Mouse (Mus musculus) liver, embryonic 13.5 days (tissue): Measurements from ENCODE around the gene Grik3. TPM values are rescaled to one million over a fixed set of nuclear protein-coding genes. Genes with fewer than 3 reads are reported as not detected.

Experiments used
- ATAC-seq: fragments of 200-750 bp; cut with Nextera tagmentation; 2 replicates; pipeline ENCODE4 v1.8.0; 2017; ENCODE audit warnings: low read depth, mild to moderate bottlenecking, moderate number of reproducible peaks, moderate library complexity
- DNase-seq: peaks from one replicate; pipeline ENCODE4 v3.0.0; 2022
- H3K27ac ChIP-seq: fragments of 300-500 bp; sonication (generic); 2 replicates; pipeline ENCODE4 v1.5.1; 2015; ENCODE audit warnings: moderate library complexity, mild to moderate bottlenecking, inconsistent platforms
- H3K27me3 ChIP-seq: fragments of 300-500 bp; sonication (generic); 2 replicates; pipeline ENCODE4 v1.6.1; 2015; ENCODE audit warnings: mild to moderate bottlenecking, inconsistent platforms
- H3K36me3 ChIP-seq: fragments of 300-500 bp; sonication (generic); 2 replicates; pipeline ENCODE4 v1.6.1; 2015; ENCODE audit warnings: mild to moderate bottlenecking, inconsistent platforms
- H3K4me1 ChIP-seq: fragments of 300-500 bp; sonication (generic); replicated peaks from 2 replicates; pipeline ENCODE4 v1.6.1; 2015; ENCODE audit warnings: inconsistent platforms
- H3K4me2 ChIP-seq: fragments of 300-500 bp; sonication (generic); 2 replicates; pipeline ENCODE4 v1.6.1; 2015; ENCODE audit warnings: inconsistent platforms, mild to moderate bottlenecking, moderate library complexity
- H3K4me3 ChIP-seq: fragments of 300-500 bp; sonication (generic); replicated peaks from 2 replicates; pipeline ENCODE4 v1.5.1; 2015; ENCODE audit warnings: mild to moderate bottlenecking, inconsistent platforms
- H3K9ac ChIP-seq: fragments of 300-500 bp; sonication (generic); 2 replicates; pipeline ENCODE4 v1.6.1; 2015; ENCODE audit warnings: mild to moderate bottlenecking, inconsistent platforms
- H3K9me3 ChIP-seq: fragments of 300-500 bp; sonication (generic); replicated peaks from 2 replicates; pipeline ENCODE4 v1.6.1; 2016; ENCODE audit warnings: inconsistent platforms
- WGBS: fragments of 180-500 bp; shearing (Covaris S2); methylation state at CpG from one replicate; pipeline ENCODE4 v1.1.7; 2015; ENCODE audit not compliant: insufficient replicate concordance; 5-methylcytosine and 5-hydroxymethylcytosine counted together
- polyA plus RNA-seq: library from polyadenylated mRNA; unstranded; fragments of >200 nt; fragmentation: Nextera tagmentation; extraction: Ambion mirVana; gene quantifications from 2 replicates; pipeline ENCODE4 v1.2.1, GENCODE M21; 2015

Gene Grik3
- polyA plus RNA-seq, 1 experiment from 2014 or later, result 0.01 TPM

DNA sequence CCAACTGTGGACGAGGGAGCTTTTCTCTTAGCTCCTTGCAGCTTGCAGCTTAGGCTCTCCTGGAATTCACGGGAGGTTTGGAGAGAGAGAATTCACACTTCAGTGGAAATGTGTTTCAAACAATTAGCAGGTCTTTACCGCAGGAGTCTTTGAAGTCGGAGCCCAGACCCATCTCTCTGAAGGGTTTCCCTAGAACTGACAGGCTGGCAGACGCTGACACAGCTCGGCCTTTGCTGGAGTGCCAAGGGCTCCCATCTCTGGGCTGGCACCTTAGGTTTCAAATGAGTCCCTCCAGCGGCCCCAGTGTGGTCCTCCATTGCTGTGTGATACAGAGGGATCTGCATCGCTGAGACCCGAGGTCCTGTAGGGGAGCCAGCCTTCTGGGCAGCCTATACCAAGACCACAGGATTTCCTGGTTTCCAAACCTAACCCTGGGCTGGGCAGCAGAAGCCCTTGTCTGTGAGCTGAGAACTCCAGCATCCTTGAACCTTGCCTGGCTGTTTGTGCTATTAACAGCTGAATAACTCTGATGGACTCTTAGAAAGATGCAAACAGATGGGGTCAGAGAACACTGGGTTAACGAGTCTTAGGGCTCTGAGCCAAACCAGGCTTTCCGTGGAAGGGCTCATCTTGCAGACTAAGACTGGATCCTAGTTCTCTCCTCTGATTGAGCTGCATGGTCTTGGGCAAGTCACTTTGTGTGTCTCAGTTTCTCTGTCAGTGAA lies 83.6 kb downstream of the Grik3 start:
- Histone ChIP-seq H3K9ac (no peak overlapping the region), H3K27ac (no peak overlapping the region), H3K9me3 (no peaks in the 10 kb centered on the region), H3K27me3 (peaks cover 20% of the 10 kb centered on the region), H3K36me3 (no peaks in the 10 kb centered on the region), H3K4me2 (no peak overlapping the region), H3K4me3 (no peak overlapping the region), H3K4me1 (no peaks in the 10 kb centered on the region)
- no peak for DNase-seq
- no peak for ATAC-seq
- WGBS, result 9% methylated on average over 11 of the region's 11 CpGs

DNA sequence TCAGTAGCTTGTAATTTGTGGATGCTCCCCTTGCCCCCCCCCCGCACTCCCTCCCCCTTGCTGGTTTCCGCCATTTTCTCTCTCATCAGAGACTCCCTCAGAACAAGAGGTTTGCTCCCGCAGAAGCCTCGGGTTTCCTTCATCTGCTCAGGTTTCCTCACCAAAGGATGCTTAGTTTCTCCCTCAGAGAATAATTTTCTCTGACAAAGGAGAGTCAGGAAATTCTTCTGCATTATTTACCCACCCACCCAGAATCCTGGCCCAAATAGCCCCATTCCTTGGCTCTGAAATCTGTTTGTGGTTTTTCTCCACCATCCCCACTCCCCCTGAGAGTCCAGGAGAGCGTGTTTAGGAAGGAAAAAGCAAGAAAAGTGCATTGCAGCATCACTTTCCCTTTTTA lies 89.8 kb downstream of the Grik3 start:
- Histone ChIP-seq H3K4me3 (no peak overlapping the region), H3K4me1 (no peaks in the 10 kb centered on the region), H3K9me3 (no peaks in the 10 kb centered on the region), H3K9ac (no peak overlapping the region), H3K36me3 (no peaks in the 10 kb centered on the region), H3K4me2 (no peak overlapping the region), H3K27me3 (no peaks in the 10 kb centered on the region), H3K27ac (no peak overlapping the region)
- 30% methylated on average over 5 of the region's 5 CpGs for WGBS
- ATAC-seq, result no peak
- no peak for DNase-seq

DNA sequence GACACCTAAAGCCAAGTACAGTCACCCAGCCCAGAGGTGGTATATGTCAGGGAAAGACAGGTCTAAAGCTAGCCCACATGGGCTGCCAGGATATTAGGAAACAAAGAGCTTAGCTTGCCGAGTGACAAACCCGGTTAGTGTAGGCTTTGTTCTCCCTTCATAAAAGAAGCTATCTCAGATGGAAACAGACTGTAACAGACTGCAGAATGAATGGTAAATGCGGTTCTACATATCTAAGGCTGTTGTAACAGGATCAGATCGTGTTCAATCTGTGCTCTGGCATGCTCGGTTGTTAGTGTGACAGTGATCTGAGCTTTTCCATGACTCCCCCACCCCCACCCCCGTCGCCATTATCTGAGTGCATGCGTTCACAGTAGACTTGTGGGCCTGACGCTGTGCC lies 92.8 kb downstream of the Grik3 start:
- no peaks in the 10 kb centered on the region; the same call in 1 of the 2 replicates for H3K27me3 ChIP-seq
- no peak overlapping the region for H3K4me2 ChIP-seq
- H3K4me3 ChIP-seq, result no peak overlapping the region
- no peaks in the 10 kb centered on the region for H3K4me1 ChIP-seq
- 64% methylated on average over 9 of the region's 9 CpGs for WGBS
- H3K27ac ChIP-seq, result no peak overlapping the region
- DNase-seq, result no peak
- no peak for ATAC-seq
- H3K9me3 ChIP-seq, result no peaks in the 10 kb centered on the region
- no peaks in the 10 kb centered on the region for H3K36me3 ChIP-seq
- H3K9ac ChIP-seq, result no peak overlapping the region

DNA sequence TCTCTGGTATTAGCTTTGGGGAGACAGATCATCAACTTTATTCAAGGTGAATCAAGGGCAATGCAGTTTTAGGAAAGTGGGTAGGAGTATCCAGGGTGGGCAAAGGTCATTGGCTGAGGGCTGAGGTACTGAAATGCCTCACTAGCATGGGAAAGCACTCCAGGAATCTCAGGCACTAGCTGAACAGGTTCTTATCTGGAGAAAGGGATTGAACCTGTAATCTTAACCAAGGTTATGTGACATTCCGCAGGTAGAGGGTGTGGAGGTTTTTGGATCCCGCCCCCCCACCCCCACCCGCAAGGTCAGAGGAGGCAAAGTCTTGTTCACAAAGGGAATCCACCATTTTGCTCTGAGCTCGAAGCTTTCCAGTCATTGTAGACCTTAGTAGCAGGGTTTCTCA lies 93.4 kb downstream of the Grik3 start:
- H3K4me2 ChIP-seq, result no peak overlapping the region
- no peak overlapping the region for H3K27ac ChIP-seq
- H3K9me3 ChIP-seq, result no peaks in the 10 kb centered on the region
- H3K4me3 ChIP-seq, result no peak overlapping the region
- H3K27me3 ChIP-seq, result peaks cover 2% of the 10 kb centered on the region
- WGBS, result 51% methylated on average over 4 of the region's 4 CpGs
- H3K4me1 ChIP-seq, result no peaks in the 10 kb centered on the region
- H3K36me3 ChIP-seq, result no peaks in the 10 kb centered on the region
- ATAC-seq (no peak), DNase-seq (no peak)
- no peak overlapping the region for H3K9ac ChIP-seq

DNA sequence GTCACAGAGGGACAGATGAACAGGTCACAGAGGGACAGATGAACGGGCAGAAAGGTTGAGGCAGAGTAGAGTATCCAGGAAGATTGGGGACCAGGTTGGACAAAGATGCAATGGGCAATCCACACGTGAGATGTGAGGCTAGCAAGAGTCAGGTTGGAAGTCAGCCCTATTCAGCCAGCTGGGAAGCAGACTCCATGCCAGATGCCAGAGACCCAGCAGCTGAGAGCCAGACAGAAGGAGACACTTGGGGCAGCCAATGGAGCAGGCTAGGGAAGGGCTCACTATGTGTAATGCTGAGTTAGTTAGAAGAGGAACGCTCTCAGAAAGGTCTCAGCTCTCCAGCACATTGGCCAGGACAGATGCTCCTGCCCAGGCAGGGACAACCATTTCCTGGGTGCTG lies 94.2 kb downstream of the Grik3 start:
- WGBS, result 54% methylated on average over 3 of the region's 3 CpGs
- Histone ChIP-seq H3K27ac (no peak overlapping the region), H3K4me3 (no peak overlapping the region), H3K9me3 (no peaks in the 10 kb centered on the region), H3K9ac (no peak overlapping the region), H3K4me1 (no peaks in the 10 kb centered on the region), H3K4me2 (no peak overlapping the region), H3K36me3 (no peaks in the 10 kb centered on the region), H3K27me3 (peaks cover 5% of the 10 kb centered on the region)
- DNase-seq (no peak), ATAC-seq (no peak)

DNA sequence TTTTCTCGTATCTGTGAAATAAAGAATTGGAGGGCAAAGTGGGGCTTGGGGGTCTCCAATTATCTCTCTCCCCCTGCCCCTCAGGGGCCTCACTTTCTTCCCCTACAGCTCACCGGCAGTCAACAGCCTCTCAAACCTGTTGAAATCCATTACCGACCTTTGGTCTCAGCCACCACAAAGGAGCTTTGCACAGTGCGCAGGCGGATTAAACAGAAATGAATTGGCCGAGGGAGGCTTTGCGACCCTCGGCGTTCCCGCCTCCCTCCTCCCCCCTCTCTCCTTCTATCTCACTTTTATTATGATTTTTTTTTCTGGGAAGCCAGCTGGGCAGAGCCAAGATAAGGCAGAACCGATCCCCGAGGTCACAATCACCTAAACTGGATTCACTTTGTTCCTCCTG lies 97.1 kb downstream of the Grik3 start:
- Histone ChIP-seq H3K27ac (no peak overlapping the region), H3K27me3 (peaks cover 5% of the 10 kb centered on the region), H3K4me2 (peak overlapping the region; percentile 19; the same call in 1 of the 2 replicates), H3K36me3 (no peaks in the 10 kb centered on the region), H3K9ac (no peak overlapping the region), H3K4me3 (no peak overlapping the region), H3K9me3 (no peaks in the 10 kb centered on the region), H3K4me1 (no peaks in the 10 kb centered on the region)
- WGBS, result 32% methylated on average over 12 of the region's 12 CpGs
- no peak for ATAC-seq
- no peak for DNase-seq

DNA sequence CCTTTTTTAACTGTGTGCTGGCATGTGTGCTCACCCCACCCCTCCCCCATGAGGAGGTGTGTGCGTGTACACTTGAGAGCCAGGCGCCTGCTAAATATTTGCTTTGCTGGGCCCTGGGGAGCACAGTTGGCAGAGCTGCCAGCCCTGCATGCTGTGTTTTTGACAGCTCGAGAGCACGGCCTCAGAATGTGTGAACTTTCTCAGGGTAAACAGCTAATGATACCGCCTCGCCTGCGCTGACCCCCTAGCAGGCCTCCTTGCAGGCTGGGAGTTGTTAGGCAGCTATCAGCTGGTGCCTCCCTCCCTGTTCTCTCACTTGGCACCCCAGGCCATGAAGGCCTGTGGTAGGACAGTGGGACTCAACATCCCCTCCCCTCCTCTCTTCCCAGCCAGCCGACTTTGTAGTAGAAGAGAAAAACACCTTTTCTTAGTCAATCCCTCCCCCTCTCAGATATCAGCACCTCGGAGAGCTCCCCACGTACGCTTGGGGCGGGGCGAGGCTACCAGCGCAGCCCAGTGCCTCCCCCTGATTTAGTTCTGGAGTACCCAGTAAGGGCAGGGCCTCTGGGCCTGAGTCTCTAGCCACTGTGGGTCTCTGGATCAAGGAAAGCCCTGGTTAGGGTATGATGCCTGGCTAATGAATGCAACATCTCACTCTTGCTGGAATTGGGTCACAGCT lies 99.9 kb downstream of the Grik3 start:
- Histone ChIP-seq H3K9me3 (no peaks in the 10 kb centered on the region), H3K4me1 (no peaks in the 10 kb centered on the region), H3K27ac (no peak overlapping the region), H3K9ac (no peak overlapping the region), H3K36me3 (no peaks in the 10 kb centered on the region), H3K27me3 (peaks cover 5% of the 10 kb centered on the region), H3K4me3 (no peak overlapping the region), H3K4me2 (no peak overlapping the region)
- DNase-seq (no peak), ATAC-seq (no peak)
- WGBS, result 10% methylated on average over 14 of the region's 14 CpGs

DNA sequence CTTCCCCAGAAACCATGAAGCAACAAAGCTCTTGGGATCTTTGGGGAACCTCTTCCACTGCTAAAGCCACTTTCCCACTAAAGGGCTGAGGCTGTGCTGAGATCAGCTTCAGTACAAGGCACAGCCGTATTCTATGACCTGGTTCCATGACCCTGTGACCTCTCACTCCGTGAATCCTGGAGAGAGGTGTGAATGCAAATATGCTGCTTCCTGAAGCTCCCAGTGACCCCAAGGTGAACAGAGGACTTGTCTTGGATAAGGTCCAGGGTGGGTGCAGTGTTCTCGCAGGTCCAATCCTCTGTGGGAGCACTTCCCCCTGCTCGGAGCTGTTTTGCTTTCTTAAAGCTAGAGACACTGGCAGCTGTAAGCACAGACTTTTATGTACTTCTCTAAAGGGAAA lies 102.2 kb downstream of the Grik3 start:
- H3K4me3 ChIP-seq, result no peak overlapping the region
- WGBS, result 29% methylated on average over 4 of the region's 4 CpGs
- DNase-seq (no peak), ATAC-seq (no peak)
- H3K27me3 ChIP-seq, result peaks cover 5% of the 10 kb centered on the region
- H3K27ac ChIP-seq, result no peak overlapping the region
- H3K36me3 ChIP-seq, result no peaks in the 10 kb centered on the region
- H3K4me1 ChIP-seq, result no peaks in the 10 kb centered on the region
- H3K4me2 ChIP-seq, result no peak overlapping the region
- H3K9me3 ChIP-seq, result no peaks in the 10 kb centered on the region
- H3K9ac ChIP-seq, result no peak overlapping the region

DNA sequence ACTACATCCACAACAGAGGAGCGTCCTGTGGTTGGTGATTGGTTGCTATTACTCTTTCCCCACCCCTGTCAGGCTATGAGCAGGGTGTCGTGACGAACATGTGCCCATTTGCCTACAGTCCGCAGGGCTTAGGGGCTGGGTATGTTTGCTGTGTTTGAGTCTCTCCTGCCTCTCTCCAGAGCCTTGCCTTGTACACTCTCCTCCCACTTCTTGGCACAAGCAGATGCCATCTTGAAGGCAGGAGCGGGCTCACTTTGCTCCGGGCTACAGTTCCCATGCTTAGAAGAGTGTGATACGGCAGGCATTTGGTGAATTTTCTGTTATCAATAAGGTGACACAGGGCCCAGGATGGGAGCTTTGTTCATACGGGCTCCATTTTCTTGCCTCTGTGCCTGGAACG lies 104.5 kb downstream of the Grik3 start:
- no peaks in the 10 kb centered on the region for H3K9me3 ChIP-seq
- no peak for DNase-seq

DNA sequence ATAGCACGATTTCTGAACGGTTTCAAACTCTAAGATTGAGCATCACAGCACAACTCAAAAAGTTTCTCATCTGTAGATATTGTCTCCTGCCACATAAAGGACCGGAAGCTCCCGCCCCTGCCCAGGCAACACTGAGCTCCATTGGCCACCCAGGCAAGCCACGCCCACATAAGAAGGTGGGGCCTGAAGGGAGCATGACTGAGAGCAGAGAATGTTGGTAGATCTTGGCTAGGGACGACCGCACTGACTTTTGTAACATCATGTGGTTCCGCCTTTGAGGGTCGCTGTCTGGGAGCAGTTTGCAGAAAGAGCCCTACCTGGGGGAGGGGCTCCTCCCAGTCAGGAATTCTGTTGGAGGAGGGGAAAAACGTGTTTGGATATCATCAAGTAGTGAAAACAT lies 108.2 kb downstream of the Grik3 start:
- DNase-seq (no peak), ATAC-seq (no peak)
- no peak overlapping the region for H3K27ac ChIP-seq
- WGBS, result 28% methylated on average over 10 of the region's 10 CpGs
- no peaks in the 10 kb centered on the region for H3K36me3 ChIP-seq
- no peaks in the 10 kb centered on the region for H3K4me1 ChIP-seq
- no peaks in the 10 kb centered on the region for H3K9me3 ChIP-seq
- no peak overlapping the region for H3K4me2 ChIP-seq
- no peak overlapping the region for H3K4me3 ChIP-seq
- no peak overlapping the region for H3K9ac ChIP-seq
- H3K27me3 ChIP-seq, result no peaks in the 10 kb centered on the region

More for the DNA sequence above, 104.5 kb downstream of the Grik3 start:
- H3K27me3 ChIP-seq, result no peaks in the 10 kb centered on the region
- no peak overlapping the region for H3K4me3 ChIP-seq
- ATAC-seq, result no peak
- WGBS, result 65% methylated on average over 9 of the region's 9 CpGs
- no peak overlapping the region for H3K4me2 ChIP-seq
- no peak overlapping the region for H3K27ac ChIP-seq
- no peaks in the 10 kb centered on the region for H3K4me1 ChIP-seq
- H3K9ac ChIP-seq, result no peak overlapping the region
- no peaks in the 10 kb centered on the region for H3K36me3 ChIP-seq

DNA sequence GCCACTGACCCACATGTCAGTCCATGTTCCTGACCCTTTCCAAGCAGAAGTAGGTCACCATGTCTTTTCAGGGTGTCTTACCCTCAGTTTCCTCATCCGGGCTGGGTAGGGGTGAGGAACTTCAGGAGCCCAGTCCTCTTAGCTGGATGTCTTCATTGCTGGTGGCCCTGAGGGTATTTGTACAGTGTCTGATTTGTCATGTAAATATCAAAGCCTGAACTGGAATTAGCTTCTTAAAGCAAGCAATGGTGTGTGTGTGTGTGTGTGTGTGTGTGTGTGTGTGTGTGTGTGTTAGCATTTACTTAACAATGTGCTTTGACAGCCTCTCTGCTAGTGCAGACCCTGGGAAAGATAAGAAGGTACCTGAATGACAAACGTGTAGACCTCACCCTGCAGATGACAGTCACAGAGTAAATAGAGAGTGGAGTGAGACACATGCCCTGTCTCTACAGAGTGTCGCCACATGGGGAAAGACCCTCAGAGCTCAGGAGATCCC lies 109.1 kb downstream of the Grik3 start:
- H3K27ac ChIP-seq, result no peak overlapping the region
- 53% methylated on average over 3 of the region's 3 CpGs for WGBS
- no peaks in the 10 kb centered on the region for H3K9me3 ChIP-seq
- H3K4me1 ChIP-seq, result no peaks in the 10 kb centered on the region
- no peak overlapping the region for H3K4me2 ChIP-seq
- no peak overlapping the region for H3K9ac ChIP-seq
- ATAC-seq (no peak), DNase-seq (no peak)
- no peaks in the 10 kb centered on the region for H3K27me3 ChIP-seq
- no peaks in the 10 kb centered on the region for H3K36me3 ChIP-seq
- no peak overlapping the region for H3K4me3 ChIP-seq

DNA sequence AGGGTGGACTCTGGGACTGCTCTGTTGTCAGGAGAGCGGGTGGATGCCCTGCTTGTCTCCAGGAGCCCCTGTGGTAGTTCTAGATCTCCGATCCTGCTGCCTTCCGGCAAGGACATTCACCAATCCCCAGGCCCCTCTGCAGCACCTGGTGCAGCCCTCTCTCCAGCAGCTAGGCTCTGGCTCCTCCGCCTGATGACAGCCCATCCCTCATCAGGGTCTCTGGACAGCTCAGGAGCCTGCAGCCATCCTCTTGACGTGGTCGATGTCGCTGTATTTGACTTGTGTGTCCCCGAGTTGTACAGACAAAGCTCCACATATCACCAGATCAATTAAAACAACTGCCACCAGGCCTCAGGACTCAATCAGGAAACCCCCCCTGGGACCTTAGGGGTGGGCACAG lies 110.1 kb downstream of the Grik3 start:
- ATAC-seq, result no peak
- 58% methylated on average over 8 of the region's 8 CpGs for WGBS

More for the DNA sequence above, 110.1 kb downstream of the Grik3 start:
- Histone ChIP-seq H3K4me1 (no peaks in the 10 kb centered on the region), H3K27ac (no peak overlapping the region), H3K4me2 (no peak overlapping the region), H3K27me3 (no peaks in the 10 kb centered on the region), H3K4me3 (no peak overlapping the region), H3K9ac (no peak overlapping the region), H3K36me3 (no peaks in the 10 kb centered on the region), H3K9me3 (no peaks in the 10 kb centered on the region)
- no peak for DNase-seq
